Mouse (Mus musculus): ENCODE measurements around the gene Tbca.

DNA sequence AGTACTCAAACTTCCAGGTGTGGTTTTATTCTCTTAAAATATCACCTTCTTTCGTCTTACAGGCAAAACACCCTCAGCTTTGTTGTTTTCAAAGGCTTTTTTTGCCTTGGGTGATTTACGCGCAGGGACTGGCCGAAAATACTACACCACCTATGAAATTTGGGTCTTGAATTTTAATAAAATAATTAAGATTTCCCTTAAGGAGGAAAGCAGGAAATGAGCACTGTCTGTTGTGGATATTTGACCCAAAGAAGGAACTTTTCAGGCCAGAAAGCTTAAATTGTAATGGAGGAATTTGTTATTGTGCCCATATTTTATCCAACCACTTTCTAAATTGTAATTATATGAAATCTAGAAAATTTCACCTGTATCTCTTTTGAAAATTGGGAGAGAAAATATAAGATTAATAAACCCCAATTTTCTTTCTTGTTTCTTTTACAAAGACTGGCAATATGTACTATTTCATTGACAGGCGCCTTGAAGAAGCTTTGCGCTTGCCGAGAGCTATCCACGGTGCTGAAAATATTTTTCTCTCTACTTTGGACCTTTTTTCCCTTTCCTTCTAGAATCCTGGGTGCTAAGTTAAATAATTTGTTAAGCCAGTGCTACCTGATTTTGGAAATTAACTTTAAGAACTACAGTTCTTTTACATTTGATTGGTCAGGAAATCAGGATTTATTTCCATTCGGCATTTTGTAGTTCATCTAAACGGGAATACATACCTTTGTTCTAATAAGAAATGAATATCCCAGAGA, 89.5 kb downstream of the Tbca start:
- TF ChIP-seq CTCF (IDR thresholded peaks at IDR 0.05; ENCODE audit: control insufficient read depth, insufficient read depth, insufficient read length) = no peak
- TF ChIP-seq USF1 (IDR thresholded peaks at IDR 0.05; ENCODE audit: low read depth) = no peak
- TF ChIP-seq CEBPB (IDR thresholded peaks at IDR 0.05; ENCODE audit: low read depth) = no peak
- TF ChIP-seq MAX (IDR thresholded peaks at IDR 0.05) = no peak
- TF ChIP-seq FOSL1 (IDR thresholded peaks at IDR 0.05; ENCODE audit: insufficient read depth, low read length, poor library complexity, severe bottlenecking) = no peak

Data from C2C12 (cell line).